Mouse (Mus musculus): Measurements from ENCODE around the gene Ergic2. TPM values are rescaled to one million over a fixed set of nuclear protein-coding genes. Genes with fewer than 3 reads are reported as not detected.
"Not testable (repeated sequence)": the region's sequence is repeated elsewhere in the genome, so short reads cannot be mapped to it uniquely, and the experiment has no call there.

The Ergic2 gene
- polyA plus RNA-seq, 1 experiment from 2014 or later = 157 TPM

GRCm38 (mm10) chr6:148207522-148207921 lies 4.7 kb downstream of the Ergic2 start:
- Histone ChIP-seq H3K27ac (replicated peaks in 1 of 2; ENCODE audit: control insufficient read depth in 1 of 2, insufficient read depth in 1 of 2, low read depth in 2 of 2, low read length in 2 of 2) (no peak overlapping the region), H3K4me1 (ENCODE audit: control insufficient read depth in 2 of 2, insufficient read depth in 2 of 2, low read length in 2 of 2) (peaks cover 0 to 16% of the 10 kb centered on the region in 2 experiments; a peak in 2 of 4 replicates), H3K9ac (ENCODE audit: low read length) (no peak overlapping the region), H3K4me3 (ENCODE audit: control insufficient read depth in 1 of 2, insufficient read depth in 1 of 2, low read depth in 1 of 2, low read length in 2 of 2) (no peak overlapping the region), H3K9me3 (ENCODE audit: control insufficient read depth, low read length) (no peaks in the 10 kb centered on the region), H3K4me2 (ENCODE audit: low read length) (no peak overlapping the region), H3K36me3 (ENCODE audit: control insufficient read depth, insufficient read depth, low read length) (peaks cover 30% of the 10 kb centered on the region), H3K27me3 (ENCODE audit: control insufficient read depth, insufficient read depth, low read length) (no peaks in the 10 kb centered on the region)
- WGBS = 39% methylated on average over 1 of the region's 1 CpGs
- ATAC-seq (ENCODE audit: insufficient number of reproducible peaks, insufficient read depth, low FRiP score, low read depth) = no peak

- Histone ChIP-seq H3K27me3 (ENCODE audit: control insufficient read depth, insufficient read depth, low read length) (no peaks in the 10 kb centered on the region), H3K27ac (replicated peaks in 1 of 2; ENCODE audit: control insufficient read depth in 1 of 2, insufficient read depth in 1 of 2, low read depth in 2 of 2, low read length in 2 of 2) (no peak overlapping the region), H3K4me1 (ENCODE audit: control insufficient read depth in 2 of 2, insufficient read depth in 2 of 2, low read length in 2 of 2) (peaks cover 0 to 11% of the 10 kb centered on the region in 2 experiments; a peak in 2 of 4 replicates), H3K4me3 (ENCODE audit: control insufficient read depth in 1 of 2, insufficient read depth in 1 of 2, low read depth in 1 of 2, low read length in 2 of 2) (no peak overlapping the region), H3K4me2 (ENCODE audit: low read length) (no peak overlapping the region), H3K36me3 (ENCODE audit: control insufficient read depth, insufficient read depth, low read length) (peaks cover 51% of the 10 kb centered on the region), H3K9ac (ENCODE audit: low read length) (no peak overlapping the region), H3K9me3 (ENCODE audit: control insufficient read depth, low read length) (no peaks in the 10 kb centered on the region)
- ATAC-seq (ENCODE audit: insufficient number of reproducible peaks, insufficient read depth, low FRiP score, low read depth) = no peak
- 78% methylated on average over 1 of the region's 1 CpGs for WGBS
These were observed 7.0 kb downstream of the Ergic2 start for GRCm38 (mm10) chr6:148205134-148205533.

GRCm38 (mm10) chr6:148199729-148200128 lies 12.4 kb downstream of the Ergic2 start:
- Histone ChIP-seq H3K4me3 (ENCODE audit: control insufficient read depth in 1 of 2, insufficient read depth in 1 of 2, low read depth in 1 of 2, low read length in 2 of 2) (no peak overlapping the region), H3K9ac (ENCODE audit: low read length) (no peak overlapping the region), H3K9me3 (ENCODE audit: control insufficient read depth, low read length) (no peaks in the 10 kb centered on the region), H3K36me3 (ENCODE audit: control insufficient read depth, insufficient read depth, low read length) (peaks cover 85% of the 10 kb centered on the region), H3K27ac (replicated peaks in 1 of 2; ENCODE audit: control insufficient read depth in 1 of 2, insufficient read depth in 1 of 2, low read depth in 2 of 2, low read length in 2 of 2) (no peak overlapping the region), H3K4me2 (ENCODE audit: low read length) (no peak overlapping the region), H3K27me3 (ENCODE audit: control insufficient read depth, insufficient read depth, low read length) (no peaks in the 10 kb centered on the region), H3K4me1 (ENCODE audit: control insufficient read depth in 2 of 2, insufficient read depth in 2 of 2, low read length in 2 of 2) (no peaks in the 10 kb centered on the region)
- 91% methylated on average over 3 of the region's 3 CpGs for WGBS
- no peak for ATAC-seq (ENCODE audit: insufficient number of reproducible peaks, insufficient read depth, low FRiP score, low read depth)

GRCm38 (mm10) chr6:148199177-148199576 lies 13.0 kb downstream of the Ergic2 start:
- Histone ChIP-seq H3K9me3 (ENCODE audit: control insufficient read depth, low read length) (no peaks in the 10 kb centered on the region), H3K4me1 (ENCODE audit: control insufficient read depth in 2 of 2, insufficient read depth in 2 of 2, low read length in 2 of 2) (no peaks in the 10 kb centered on the region), H3K27me3 (ENCODE audit: control insufficient read depth, insufficient read depth, low read length) (no peaks in the 10 kb centered on the region), H3K9ac (ENCODE audit: low read length) (no peak overlapping the region), H3K36me3 (ENCODE audit: control insufficient read depth, insufficient read depth, low read length) (peaks cover 89% of the 10 kb centered on the region), H3K4me2 (ENCODE audit: low read length) (no peak overlapping the region), H3K27ac (replicated peaks in 1 of 2; ENCODE audit: control insufficient read depth in 1 of 2, insufficient read depth in 1 of 2, low read depth in 2 of 2, low read length in 2 of 2) (no peak overlapping the region), H3K4me3 (ENCODE audit: control insufficient read depth in 1 of 2, insufficient read depth in 1 of 2, low read depth in 1 of 2, low read length in 2 of 2) (no peak overlapping the region)
- WGBS = 88% methylated on average over 2 of the region's 2 CpGs
- no peak for ATAC-seq (ENCODE audit: insufficient number of reproducible peaks, insufficient read depth, low FRiP score, low read depth)

- Histone ChIP-seq H3K9ac (ENCODE audit: low read length) (no peak overlapping the region), H3K36me3 (ENCODE audit: control insufficient read depth, insufficient read depth, low read length) (peaks cover 89% of the 10 kb centered on the region), H3K4me1 (ENCODE audit: control insufficient read depth in 2 of 2, insufficient read depth in 2 of 2, low read length in 2 of 2) (no peaks in the 10 kb centered on the region), H3K27me3 (ENCODE audit: control insufficient read depth, insufficient read depth, low read length) (no peaks in the 10 kb centered on the region), H3K4me2 (ENCODE audit: low read length) (no peak overlapping the region), H3K4me3 (ENCODE audit: control insufficient read depth in 1 of 2, insufficient read depth in 1 of 2, low read depth in 1 of 2, low read length in 2 of 2) (no peak overlapping the region), H3K27ac (replicated peaks in 1 of 2; ENCODE audit: control insufficient read depth in 1 of 2, insufficient read depth in 1 of 2, low read depth in 2 of 2, low read length in 2 of 2) (no peak overlapping the region), H3K9me3 (ENCODE audit: control insufficient read depth, low read length) (no peaks in the 10 kb centered on the region)
- no peak for ATAC-seq (ENCODE audit: insufficient number of reproducible peaks, insufficient read depth, low FRiP score, low read depth)
- WGBS = 84% methylated on average over 6 of the region's 6 CpGs
These were observed 18.0 kb downstream of the Ergic2 start for GRCm38 (mm10) chr6:148193972-148194701.

- H3K27ac ChIP-seq (replicated peaks in 1 of 2; ENCODE audit: control insufficient read depth in 1 of 2, insufficient read depth in 1 of 2, low read depth in 2 of 2, low read length in 2 of 2) = no peak overlapping the region
- H3K27me3 ChIP-seq (ENCODE audit: control insufficient read depth, insufficient read depth, low read length) = no peaks in the 10 kb centered on the region
- peaks cover 95% of the 10 kb centered on the region for H3K36me3 ChIP-seq (ENCODE audit: control insufficient read depth, insufficient read depth, low read length)
- no peak overlapping the region for H3K4me3 ChIP-seq (ENCODE audit: control insufficient read depth in 1 of 2, insufficient read depth in 1 of 2, low read depth in 1 of 2, low read length in 2 of 2)
- H3K9ac ChIP-seq (ENCODE audit: low read length) = no peak overlapping the region
- no peak overlapping the region for H3K4me2 ChIP-seq (ENCODE audit: low read length)
- no peak for ATAC-seq (ENCODE audit: insufficient number of reproducible peaks, insufficient read depth, low FRiP score, low read depth)
- no peaks in the 10 kb centered on the region for H3K9me3 ChIP-seq (ENCODE audit: control insufficient read depth, low read length)
- 88% methylated on average over 1 of the region's 1 CpGs for WGBS
- no peaks in the 10 kb centered on the region for H3K4me1 ChIP-seq (ENCODE audit: control insufficient read depth in 2 of 2, insufficient read depth in 2 of 2, low read length in 2 of 2)
These were observed 26.5 kb downstream of the Ergic2 start for GRCm38 (mm10) chr6:148185694-148186093.

GRCm38 (mm10) chr6:148172904-148173303 lies 39.3 kb downstream of the Ergic2 start:
- Histone ChIP-seq H3K4me3 (ENCODE audit: control insufficient read depth in 1 of 2, insufficient read depth in 1 of 2, low read depth in 1 of 2, low read length in 2 of 2) (no peak overlapping the region), H3K36me3 (ENCODE audit: control insufficient read depth, insufficient read depth, low read length) (no peaks in the 10 kb centered on the region), H3K9ac (ENCODE audit: low read length) (no peak overlapping the region), H3K27me3 (ENCODE audit: control insufficient read depth, insufficient read depth, low read length) (no peaks in the 10 kb centered on the region), H3K4me2 (ENCODE audit: low read length) (no peak overlapping the region), H3K4me1 (ENCODE audit: control insufficient read depth in 2 of 2, insufficient read depth in 2 of 2, low read length in 2 of 2) (peaks cover 0 to 2% of the 10 kb centered on the region in 2 experiments; a peak in 1 of 4 replicates), H3K9me3 (ENCODE audit: control insufficient read depth, low read length) (0 out of 2 replicates have a peak, but pooled peaks cover 4% of the 10 kb centered on the region), H3K27ac (replicated peaks in 1 of 2; ENCODE audit: control insufficient read depth in 1 of 2, insufficient read depth in 1 of 2, low read depth in 2 of 2, low read length in 2 of 2) (no peak overlapping the region)
- 56% methylated on average over 3 of the region's 3 CpGs for WGBS
- ATAC-seq (ENCODE audit: insufficient number of reproducible peaks, insufficient read depth, low FRiP score, low read depth) = no peak

- not testable (repeated sequence) for H3K4me3 ChIP-seq (ENCODE audit: control insufficient read depth in 1 of 2, insufficient read depth in 1 of 2, low read depth in 1 of 2, low read length in 2 of 2); H3K4me1 ChIP-seq (ENCODE audit: control insufficient read depth in 2 of 2, insufficient read depth in 2 of 2, low read length in 2 of 2); H3K9me3 ChIP-seq (ENCODE audit: control insufficient read depth, low read length); H3K36me3 ChIP-seq (ENCODE audit: control insufficient read depth, insufficient read depth, low read length); H3K27ac ChIP-seq (replicated peaks in 1 of 2; ENCODE audit: control insufficient read depth in 1 of 2, insufficient read depth in 1 of 2, low read depth in 2 of 2, low read length in 2 of 2); H3K9ac ChIP-seq (ENCODE audit: low read length); ATAC-seq (ENCODE audit: insufficient number of reproducible peaks, insufficient read depth, low FRiP score, low read depth); H3K27me3 ChIP-seq (ENCODE audit: control insufficient read depth, insufficient read depth, low read length); H3K4me2 ChIP-seq (ENCODE audit: low read length)
- 56% methylated on average over 4 of the region's 4 CpGs for WGBS
These were observed 59.9 kb downstream of the Ergic2 start for GRCm38 (mm10) chr6:148152305-148152704.
